Mouse (Mus musculus) forebrain, embryonic 16.5 days (tissue): Measurements from ENCODE around the gene Klrb1. TPM values are rescaled to one million over a fixed set of nuclear protein-coding genes. Genes with fewer than 3 reads are reported as not detected.
"Not testable (repeated sequence)": the region's sequence is repeated elsewhere in the genome, so short reads cannot be mapped to it uniquely, and the experiment has no call there.

Experiments used
- ATAC-seq: fragments of 200-750 bp; cut with Nextera tagmentation; 2 replicates; pipeline ENCODE4 v1.8.0; 2017; ENCODE audit warnings: mild to moderate bottlenecking, moderate library complexity
- H3K27ac ChIP-seq: fragments of 300-500 bp; sonication (generic); 2 replicates; pipeline ENCODE4 v1.5.1; 2014; ENCODE audit warnings: low read length, control low read depth
- H3K27me3 ChIP-seq: fragments of 300-500 bp; sonication (generic); replicated peaks from 2 replicates; pipeline ENCODE4 v1.6.1; 2014; ENCODE audit warnings: low read length; ENCODE audit not compliant: control insufficient read depth, insufficient read depth
- H3K36me3 ChIP-seq: fragments of 300-500 bp; sonication (generic); 2 replicates; pipeline ENCODE4 v1.6.1; 2014; ENCODE audit not compliant: control insufficient read depth, insufficient read depth
- H3K4me1 ChIP-seq: fragments of 300-500 bp; sonication (generic); replicated peaks from 2 replicates; pipeline ENCODE4 v1.6.1; 2014; ENCODE audit warnings: low read length; ENCODE audit not compliant: control insufficient read depth, insufficient read depth
- H3K4me2 ChIP-seq: fragments of 300-500 bp; sonication (generic); 2 replicates; pipeline ENCODE4 v1.6.1; 2014; ENCODE audit warnings: mild to moderate bottlenecking, low read length, control low read depth
- H3K4me3 ChIP-seq: fragments of 300-500 bp; sonication (generic); replicated peaks from 2 replicates; pipeline ENCODE4 v1.5.1; 2014; ENCODE audit warnings: mild to moderate bottlenecking, low read length, control low read depth
- H3K9ac ChIP-seq: fragments of 300-500 bp; sonication (generic); replicated peaks from 2 replicates; pipeline ENCODE4 v1.6.1; 2014; ENCODE audit warnings: low read depth, low read length, control low read depth
- H3K9me3 ChIP-seq: fragments of 300-500 bp; sonication (generic); 2 replicates; pipeline ENCODE4 v1.6.1; 2016; ENCODE audit warnings: low read length; ENCODE audit not compliant: control insufficient read depth
- WGBS: fragments of 180-500 bp; shearing (Covaris S2); extraction: QIAGEN DNeasy Blood & Tissue Kit; methylation state at CpG from one replicate; pipeline ENCODE4 v1.1.7; 2014; 5-methylcytosine and 5-hydroxymethylcytosine counted together
- polyA plus RNA-seq: library from polyadenylated mRNA; unstranded; fragments of >200 nt; fragmentation: Nextera tagmentation; extraction: Ambion mirVana; gene quantifications from 2 replicates; pipeline ENCODE4 v1.2.1, GENCODE M21; 2015

Klrb1 gene
- polyA plus RNA-seq, 1 experiment from 2014 or later, result not detected

GRCm38 (mm10) chr6:128761144-128761540 is 38.3 kb upstream of the Klrb1 start:
- Histone ChIP-seq H3K4me3 (peak overlapping the region; percentile 59), H3K9ac (peak overlapping the region; percentile 59), H3K4me1 (peaks cover 3% of the 10 kb centered on the region), H3K27ac (peak overlapping the region; percentile 80), H3K36me3 (no peaks in the 10 kb centered on the region), H3K27me3 (no peaks in the 10 kb centered on the region), H3K4me2 (peak overlapping the region; percentile 52), H3K9me3 (no peaks in the 10 kb centered on the region)
- 39% methylated on average over 5 of the region's 5 CpGs for WGBS
- no peak for ATAC-seq

GRCm38 (mm10) chr6:128760416-128761143 is 37.7 kb upstream of the Klrb1 start:
- Histone ChIP-seq H3K4me3 (peak overlapping the region; percentile 59), H3K9ac (peak overlapping the region; percentile 72), H3K4me2 (peak overlapping the region; percentile 52), H3K27ac (peak overlapping the region; percentile 91)
- H3K27me3 ChIP-seq, H3K4me1 ChIP-seq, H3K9me3 ChIP-seq, H3K36me3 ChIP-seq: not testable (repeated sequence)
- ATAC-seq, result peak; percentile 68
- under 1% methylated on average over 44 of the region's 44 CpGs for WGBS

- H3K27me3 ChIP-seq, H3K4me1 ChIP-seq, H3K36me3 ChIP-seq, H3K9me3 ChIP-seq: not testable (repeated sequence)
- Histone ChIP-seq H3K4me3 (peak overlapping the region; percentile 59), H3K27ac (peak overlapping the region; percentile 91), H3K4me2 (peak overlapping the region; percentile 29), H3K9ac (peak overlapping the region; percentile 72)
- WGBS, result under 1% methylated on average over 22 of the region's 22 CpGs
- peak; percentile 49 for ATAC-seq
Measured at GRCm38 (mm10) chr6:128760016-128760415, 37.2 kb upstream of the Klrb1 start.

- H3K9ac ChIP-seq, result no peak overlapping the region
- H3K4me2 ChIP-seq, result no peak overlapping the region
- no peak for ATAC-seq
- WGBS, result 78% methylated on average over 5 of the region's 5 CpGs
- H3K4me1 ChIP-seq, result peaks cover 3% of the 10 kb centered on the region
- H3K27ac ChIP-seq, result no peak overlapping the region; the same call in 1 of the 2 replicates
- H3K36me3 ChIP-seq, result no peaks in the 10 kb centered on the region
- no peaks in the 10 kb centered on the region for H3K9me3 ChIP-seq
- peak overlapping the region; percentile 10; the same call in 1 of the 2 replicates for H3K4me3 ChIP-seq
- no peaks in the 10 kb centered on the region for H3K27me3 ChIP-seq
Measured at GRCm38 (mm10) chr6:128759221-128759950, 36.5 kb upstream of the Klrb1 start.

GRCm38 (mm10) chr6:128755402-128755763 is 32.5 kb upstream of the Klrb1 start:
- 75% methylated on average over 4 of the region's 4 CpGs for WGBS
- not testable (repeated sequence) for ATAC-seq, H3K4me3 ChIP-seq, H3K4me1 ChIP-seq, H3K27me3 ChIP-seq, H3K9ac ChIP-seq, H3K9me3 ChIP-seq, H3K4me2 ChIP-seq, H3K27ac ChIP-seq, H3K36me3 ChIP-seq

GRCm38 (mm10) chr6:128754748-128755401 is 32.0 kb upstream of the Klrb1 start:
- not testable (repeated sequence) for H3K4me3 ChIP-seq, H3K27me3 ChIP-seq, H3K27ac ChIP-seq, H3K9me3 ChIP-seq, H3K36me3 ChIP-seq, H3K4me1 ChIP-seq, H3K4me2 ChIP-seq, ATAC-seq, H3K9ac ChIP-seq
- 81% methylated on average over 12 of the region's 12 CpGs for WGBS

- not testable (repeated sequence) for H3K9me3 ChIP-seq, H3K4me1 ChIP-seq, H3K4me3 ChIP-seq, H3K27ac ChIP-seq, H3K36me3 ChIP-seq, H3K4me2 ChIP-seq, H3K9ac ChIP-seq, H3K27me3 ChIP-seq
- WGBS, result 25% methylated on average over 9 of the region's 10 CpGs
- peak; percentile 79 for ATAC-seq
Measured at GRCm38 (mm10) chr6:128754265-128754664, 31.4 kb upstream of the Klrb1 start.

GRCm38 (mm10) chr6:128753610-128754224 is 30.9 kb upstream of the Klrb1 start:
- H3K9ac ChIP-seq, H3K4me1 ChIP-seq, H3K36me3 ChIP-seq, H3K4me3 ChIP-seq, H3K9me3 ChIP-seq, H3K27me3 ChIP-seq, H3K27ac ChIP-seq: not testable (repeated sequence)
- peak; percentile 98 for ATAC-seq
- 47% methylated on average over 7 of the region's 8 CpGs for WGBS
- peak overlapping the region; percentile 15 for H3K4me2 ChIP-seq

GRCm38 (mm10) chr6:128747006-128747405 is 24.1 kb upstream of the Klrb1 start:
- not testable (repeated sequence) for H3K9ac ChIP-seq, H3K27ac ChIP-seq, H3K4me1 ChIP-seq, H3K9me3 ChIP-seq, H3K27me3 ChIP-seq, H3K4me3 ChIP-seq, H3K36me3 ChIP-seq, ATAC-seq, H3K4me2 ChIP-seq
- 69% methylated on average over 6 of the region's 6 CpGs for WGBS
